Mouse (Mus musculus): ENCODE measurements around the gene Olfr51. TPM values are rescaled to one million over a fixed set of nuclear protein-coding genes. Genes with fewer than 3 reads are reported as not detected.
"Not testable (repeated sequence)": the region's sequence is repeated elsewhere in the genome, so short reads cannot be mapped to it uniquely, and the experiment has no call there.

Olfr51 gene
- polyA plus RNA-seq (2015; fragmentation: Nextera tagmentation; extraction: Ambion mirVana), result not detected in 2 replicates

DNA sequence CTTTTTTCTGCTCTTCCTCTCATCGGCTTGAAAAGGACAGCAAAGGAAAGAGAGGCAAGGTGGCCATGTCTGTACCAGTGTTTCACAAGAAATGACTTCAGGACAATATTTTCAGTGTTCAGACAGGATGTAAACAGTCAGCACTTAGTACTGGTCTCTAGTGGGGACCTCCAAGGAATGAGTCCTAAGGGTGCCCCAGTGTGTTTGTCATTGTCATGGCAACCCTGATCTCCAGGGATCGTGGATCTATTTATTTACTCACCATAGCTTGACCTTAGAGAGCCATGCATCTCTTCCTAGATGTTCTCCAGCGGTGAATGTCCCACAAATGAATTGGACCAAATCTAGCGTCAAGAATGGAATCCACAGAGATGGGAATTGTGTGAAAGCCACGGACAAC, at the start of gene Olfr51:
Gene Olfr51, plus strand, starts transcription at position 301 of the 400 bp plus-strand sequence.
- 85% methylated on average over 5 of the region's 5 CpGs for WGBS
- H3K27ac ChIP-seq (ENCODE audit: low read length), result no peak within 1 kb of the TSS
- H3K27me3 ChIP-seq (replicated peaks; ENCODE audit: control insufficient read depth, insufficient read depth, low read length), result no peaks in the 10 kb centered on the region
- H3K36me3 ChIP-seq (ENCODE audit: control insufficient read depth, insufficient read depth), result no peaks in the 10 kb centered on the region
- H3K4me2 ChIP-seq (ENCODE audit: low read length), result no peak within 1 kb of the TSS
- no peaks in the 10 kb centered on the region for H3K4me1 ChIP-seq (replicated peaks; ENCODE audit: control insufficient read depth, insufficient read depth, low read length)
- no peaks in the 10 kb centered on the region for H3K9me3 ChIP-seq (ENCODE audit: control insufficient read depth, low read length)
- no peak for ATAC-seq
- no peak within 1 kb of the TSS for H3K4me3 ChIP-seq (replicated peaks; ENCODE audit: low read length)
- no peak within 1 kb of the TSS for H3K9ac ChIP-seq (replicated peaks; ENCODE audit: low read depth, low read length)

DNA sequence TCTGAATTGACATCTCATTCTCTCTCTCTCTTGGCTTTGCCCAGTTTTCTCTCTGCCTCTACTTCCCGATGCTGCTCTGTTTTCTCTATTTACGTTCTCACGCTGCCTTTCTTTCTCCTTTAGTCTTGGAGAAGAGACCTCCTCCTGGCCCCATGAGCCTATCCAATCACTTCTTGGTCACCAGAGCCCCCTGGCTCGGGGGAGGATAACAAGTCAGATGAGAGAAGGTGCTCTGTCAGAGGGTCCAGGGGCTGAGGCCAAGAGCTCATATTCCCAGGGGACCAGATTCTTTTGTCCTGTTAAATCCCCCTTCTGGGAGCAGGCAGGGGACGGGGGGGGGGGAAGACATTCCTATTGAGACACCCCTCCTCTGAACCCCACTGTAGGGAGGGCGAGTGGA, 49.7 kb upstream of the Olfr51 start, which contains the start of gene Prop1:
Gene Prop1, minus strand, starts transcription at position 101 of the 400 bp plus-strand sequence.
- no peaks in the 10 kb centered on the region for H3K36me3 ChIP-seq (ENCODE audit: control insufficient read depth, insufficient read depth)
- WGBS, result 57% methylated on average over 6 of the region's 6 CpGs
- H3K27ac ChIP-seq (ENCODE audit: low read length), result no peak within 1 kb of the TSS
- H3K4me3 ChIP-seq (replicated peaks; ENCODE audit: low read length), result no peak within 1 kb of the TSS
- H3K4me1 ChIP-seq (replicated peaks; ENCODE audit: control insufficient read depth, insufficient read depth, low read length), result no peaks in the 10 kb centered on the region
- no peaks in the 10 kb centered on the region for H3K9me3 ChIP-seq (ENCODE audit: control insufficient read depth, low read length)
- ATAC-seq, result no peak
- H3K9ac ChIP-seq (replicated peaks; ENCODE audit: low read depth, low read length), result no peak within 1 kb of the TSS
- H3K27me3 ChIP-seq (replicated peaks; ENCODE audit: control insufficient read depth, insufficient read depth, low read length), result no peaks in the 10 kb centered on the region
- no peak within 1 kb of the TSS for H3K4me2 ChIP-seq (ENCODE audit: low read length)

DNA sequence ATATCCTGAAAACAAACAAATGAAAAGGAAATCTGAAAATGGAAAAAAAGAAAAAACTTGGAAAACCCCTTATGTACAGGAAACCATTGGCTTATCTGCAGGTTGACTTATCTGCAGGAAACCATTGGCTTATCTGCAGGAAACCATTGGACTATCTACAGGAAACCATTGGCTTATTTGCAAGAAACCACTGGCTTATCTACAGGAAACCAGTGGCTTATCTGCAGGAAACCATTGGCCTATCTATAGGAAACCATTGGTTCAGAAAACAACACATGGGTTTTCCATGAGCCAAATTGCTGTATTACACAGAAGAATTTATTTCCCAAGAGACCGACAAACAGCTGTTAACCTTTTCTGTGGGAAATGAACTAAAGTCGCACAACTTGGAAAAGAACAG, 38.5 kb upstream of the Olfr51 start:
- Histone ChIP-seq H3K27ac (ENCODE audit: low read length) (no peak overlapping the region), H3K36me3 (ENCODE audit: control insufficient read depth, insufficient read depth) (no peaks in the 10 kb centered on the region), H3K4me1 (replicated peaks; ENCODE audit: control insufficient read depth, insufficient read depth, low read length) (no peaks in the 10 kb centered on the region), H3K9me3 (ENCODE audit: control insufficient read depth, low read length) (no peaks in the 10 kb centered on the region), H3K4me2 (ENCODE audit: low read length) (no peak overlapping the region), H3K27me3 (replicated peaks; ENCODE audit: control insufficient read depth, insufficient read depth, low read length) (no peaks in the 10 kb centered on the region), H3K9ac (replicated peaks; ENCODE audit: low read depth, low read length) (no peak overlapping the region), H3K4me3 (replicated peaks; ENCODE audit: low read length) (no peak overlapping the region)
- WGBS, result 84% methylated on average over 2 of the region's 2 CpGs
- ATAC-seq, result no peak

DNA sequence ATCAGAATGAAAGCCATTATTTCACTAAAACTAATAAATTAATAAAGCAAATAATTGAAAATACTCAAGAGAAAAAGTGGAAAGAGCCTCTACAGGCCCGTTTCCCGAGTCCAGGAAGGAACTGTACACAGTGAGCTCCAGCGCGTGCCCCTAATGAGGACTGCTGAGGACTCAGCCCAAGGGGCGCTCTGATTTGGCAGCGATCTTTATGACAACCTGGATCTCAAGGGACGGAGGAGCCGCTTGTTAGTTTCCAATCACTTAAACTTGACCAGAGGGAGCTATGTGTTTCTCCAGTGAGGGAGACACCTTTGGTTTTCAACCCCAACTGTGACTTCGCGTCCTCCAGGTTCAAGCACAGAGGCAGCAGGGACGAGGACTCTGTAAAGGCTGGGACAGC, 37.2 kb upstream of the Olfr51 start, which contains the start of gene Olfr1378:
Gene Olfr1378, plus strand, starts transcription at position 301 of the 400 bp plus-strand sequence.
- Histone ChIP-seq H3K9me3 (ENCODE audit: control insufficient read depth, low read length) (no peaks in the 10 kb centered on the region), H3K4me3 (replicated peaks; ENCODE audit: low read length) (no peak within 1 kb of the TSS), H3K4me1 (replicated peaks; ENCODE audit: control insufficient read depth, insufficient read depth, low read length) (no peaks in the 10 kb centered on the region), H3K36me3 (ENCODE audit: control insufficient read depth, insufficient read depth) (no peaks in the 10 kb centered on the region), H3K27me3 (replicated peaks; ENCODE audit: control insufficient read depth, insufficient read depth, low read length) (no peaks in the 10 kb centered on the region), H3K4me2 (ENCODE audit: low read length) (no peak within 1 kb of the TSS), H3K27ac (ENCODE audit: low read length) (no peak within 1 kb of the TSS), H3K9ac (replicated peaks; ENCODE audit: low read depth, low read length) (no peak within 1 kb of the TSS)
- WGBS, result 87% methylated on average over 11 of the region's 11 CpGs
- ATAC-seq, result no peak

DNA sequence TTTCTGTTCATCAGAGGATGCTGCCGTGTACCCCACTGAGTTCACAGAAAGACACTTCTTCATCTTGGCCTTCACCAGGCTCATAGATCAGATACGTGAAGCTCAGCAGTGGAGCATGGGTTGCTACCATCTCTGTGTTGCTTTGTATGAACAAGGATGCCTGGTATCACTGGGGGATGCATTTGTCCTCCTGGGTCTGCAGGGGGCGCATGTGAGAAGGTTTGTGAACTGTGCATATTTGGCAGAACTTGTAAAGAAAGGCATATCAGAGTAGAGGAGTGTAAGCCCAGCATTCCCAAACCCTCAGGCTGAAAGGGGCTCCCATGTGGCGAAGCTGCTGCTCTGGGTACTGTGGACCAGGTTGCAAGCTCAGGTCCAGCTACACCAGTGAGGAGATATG, 26.2 kb upstream of the Olfr51 start:
- H3K36me3 ChIP-seq (ENCODE audit: control insufficient read depth, insufficient read depth), result no peaks in the 10 kb centered on the region
- H3K27ac ChIP-seq (ENCODE audit: low read length), result no peak overlapping the region
- no peaks in the 10 kb centered on the region for H3K9me3 ChIP-seq (ENCODE audit: control insufficient read depth, low read length)
- no peak for ATAC-seq
- 66% methylated on average over 4 of the region's 4 CpGs for WGBS
- no peak overlapping the region for H3K4me2 ChIP-seq (ENCODE audit: low read length)
- H3K4me1 ChIP-seq (replicated peaks; ENCODE audit: control insufficient read depth, insufficient read depth, low read length), result no peaks in the 10 kb centered on the region
- H3K4me3 ChIP-seq (replicated peaks; ENCODE audit: low read length), result no peak overlapping the region
- no peaks in the 10 kb centered on the region for H3K27me3 ChIP-seq (replicated peaks; ENCODE audit: control insufficient read depth, insufficient read depth, low read length)
- no peak overlapping the region for H3K9ac ChIP-seq (replicated peaks; ENCODE audit: low read depth, low read length)

DNA sequence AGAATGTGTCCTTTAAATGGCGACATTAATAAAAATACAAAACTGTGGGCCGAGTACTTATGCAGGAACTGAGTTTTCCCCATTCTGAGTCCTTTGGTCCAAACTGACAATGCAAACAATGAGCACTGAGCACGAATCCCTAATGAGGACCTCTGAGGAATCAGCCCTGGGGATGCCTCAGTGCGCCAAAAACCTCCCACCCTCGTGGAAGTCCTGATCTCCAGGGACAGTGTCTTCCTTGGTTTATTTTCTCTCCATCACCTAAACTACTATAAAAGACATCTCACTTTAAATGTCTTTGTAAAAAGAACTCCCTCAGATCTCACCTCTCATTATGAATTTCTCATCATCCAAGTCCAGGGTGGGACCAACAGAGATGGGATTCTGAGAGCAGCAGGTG, 21.7 kb upstream of the Olfr51 start, which contains the start of gene Olfr1377:
Gene Olfr1377, plus strand, starts transcription at position 301 of the 400 bp plus-strand sequence.
- no peak for ATAC-seq
- Histone ChIP-seq H3K4me1 (replicated peaks; ENCODE audit: control insufficient read depth, insufficient read depth, low read length) (no peaks in the 10 kb centered on the region), H3K27ac (ENCODE audit: low read length) (no peak within 1 kb of the TSS), H3K9ac (replicated peaks; ENCODE audit: low read depth, low read length) (no peak within 1 kb of the TSS), H3K27me3 (replicated peaks; ENCODE audit: control insufficient read depth, insufficient read depth, low read length) (no peaks in the 10 kb centered on the region), H3K36me3 (ENCODE audit: control insufficient read depth, insufficient read depth) (no peaks in the 10 kb centered on the region), H3K9me3 (ENCODE audit: control insufficient read depth, low read length) (no peaks in the 10 kb centered on the region), H3K4me3 (replicated peaks; ENCODE audit: low read length) (no peak within 1 kb of the TSS), H3K4me2 (ENCODE audit: low read length) (no peak within 1 kb of the TSS)
- 56% methylated on average over 5 of the region's 5 CpGs for WGBS

DNA sequence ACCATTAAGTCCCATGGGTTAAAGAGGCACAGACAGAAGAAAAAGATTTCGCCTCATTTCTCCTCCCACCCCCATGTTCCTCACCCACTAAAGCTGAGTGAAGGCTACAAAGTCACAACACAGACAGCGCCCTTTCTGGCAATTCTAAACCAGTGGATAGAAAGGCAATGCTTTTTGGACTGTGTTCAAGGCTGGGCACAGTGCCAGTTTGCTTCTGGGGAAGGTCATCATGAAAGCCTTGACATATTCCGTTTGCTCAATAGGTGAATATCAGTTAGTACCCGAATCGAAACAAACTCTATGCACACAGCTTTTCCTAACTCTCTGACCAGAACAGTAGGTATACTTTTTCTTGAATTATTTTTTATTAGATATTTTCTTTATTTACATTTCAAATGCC, 8.4 kb downstream of the Olfr51 start:
- Histone ChIP-seq H3K27ac (ENCODE audit: low read length) (no peak overlapping the region), H3K9me3 (ENCODE audit: control insufficient read depth, low read length) (no peaks in the 10 kb centered on the region), H3K36me3 (ENCODE audit: control insufficient read depth, insufficient read depth) (no peaks in the 10 kb centered on the region), H3K4me1 (replicated peaks; ENCODE audit: control insufficient read depth, insufficient read depth, low read length) (no peaks in the 10 kb centered on the region), H3K9ac (replicated peaks; ENCODE audit: low read depth, low read length) (no peak overlapping the region), H3K4me3 (replicated peaks; ENCODE audit: low read length) (no peak overlapping the region), H3K4me2 (ENCODE audit: low read length) (no peak overlapping the region), H3K27me3 (replicated peaks; ENCODE audit: control insufficient read depth, insufficient read depth, low read length) (no peaks in the 10 kb centered on the region)
- 62% methylated on average over 5 of the region's 5 CpGs for WGBS
- ATAC-seq, result no peak

DNA sequence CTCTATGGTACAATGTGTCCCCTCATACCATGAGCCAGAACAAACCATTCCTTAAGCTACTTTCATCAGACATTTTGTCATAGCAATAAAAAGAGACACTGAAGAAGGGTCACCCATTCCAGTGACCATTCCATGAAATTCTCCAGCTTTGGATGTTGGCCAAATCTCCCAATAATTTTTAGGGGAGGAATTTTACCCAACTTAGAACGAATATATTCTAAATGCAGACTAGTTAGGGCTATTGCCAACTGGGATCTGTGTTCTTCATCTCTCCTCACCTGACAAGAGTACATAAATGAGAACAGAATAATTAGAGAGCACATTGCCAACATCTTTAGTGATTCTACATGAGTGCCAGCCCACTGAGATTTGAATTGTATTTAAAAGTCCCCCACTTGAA, 10.5 kb downstream of the Olfr51 start, which contains the start of gene Olfr54:
Gene Olfr54, plus strand, starts transcription at position 301 of the 400 bp plus-strand sequence.
- Histone ChIP-seq H3K36me3 (ENCODE audit: control insufficient read depth, insufficient read depth) (no peaks in the 10 kb centered on the region), H3K4me3 (replicated peaks; ENCODE audit: low read length) (no peak within 1 kb of the TSS), H3K27ac (ENCODE audit: low read length) (no peak within 1 kb of the TSS), H3K9me3 (ENCODE audit: control insufficient read depth, low read length) (no peaks in the 10 kb centered on the region), H3K9ac (replicated peaks; ENCODE audit: low read depth, low read length) (no peak within 1 kb of the TSS), H3K4me2 (ENCODE audit: low read length) (no peak within 1 kb of the TSS), H3K27me3 (replicated peaks; ENCODE audit: control insufficient read depth, insufficient read depth, low read length) (no peaks in the 10 kb centered on the region), H3K4me1 (replicated peaks; ENCODE audit: control insufficient read depth, insufficient read depth, low read length) (no peaks in the 10 kb centered on the region)
- no peak for ATAC-seq
- 69% methylated on average over 1 of the region's 1 CpGs for WGBS

DNA sequence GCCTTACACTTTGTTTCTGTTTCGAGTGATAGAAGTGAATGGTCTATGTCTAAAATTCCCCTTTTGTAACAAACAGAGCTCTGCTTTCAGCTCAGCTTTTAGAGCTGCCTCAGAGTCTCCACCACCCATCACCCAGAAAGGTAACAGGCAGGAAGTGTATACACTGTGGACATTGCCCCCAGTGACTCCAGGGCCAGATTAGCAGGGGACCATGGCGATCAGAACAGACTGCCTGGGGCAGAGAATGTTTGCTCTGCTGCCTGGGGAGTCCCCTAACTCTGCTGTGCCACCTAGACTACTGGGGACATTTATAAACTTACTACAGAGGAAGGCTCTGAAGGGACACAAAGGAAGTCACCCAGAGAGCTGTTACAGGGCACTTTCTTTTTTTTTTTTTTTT, 12.9 kb downstream of the Olfr51 start:
- no peaks in the 10 kb centered on the region for H3K27me3 ChIP-seq (replicated peaks; ENCODE audit: control insufficient read depth, insufficient read depth, low read length)
- H3K27ac ChIP-seq (ENCODE audit: low read length), result no peak overlapping the region
- WGBS, result 51% methylated on average over 2 of the region's 2 CpGs
- no peaks in the 10 kb centered on the region for H3K9me3 ChIP-seq (ENCODE audit: control insufficient read depth, low read length)
- no peak overlapping the region for H3K4me2 ChIP-seq (ENCODE audit: low read length)
- no peak overlapping the region for H3K4me3 ChIP-seq (replicated peaks; ENCODE audit: low read length)
- ATAC-seq, result no peak
- no peaks in the 10 kb centered on the region for H3K4me1 ChIP-seq (replicated peaks; ENCODE audit: control insufficient read depth, insufficient read depth, low read length)
- H3K9ac ChIP-seq (replicated peaks; ENCODE audit: low read depth, low read length), result no peak overlapping the region
- H3K36me3 ChIP-seq (ENCODE audit: control insufficient read depth, insufficient read depth), result no peaks in the 10 kb centered on the region

DNA sequence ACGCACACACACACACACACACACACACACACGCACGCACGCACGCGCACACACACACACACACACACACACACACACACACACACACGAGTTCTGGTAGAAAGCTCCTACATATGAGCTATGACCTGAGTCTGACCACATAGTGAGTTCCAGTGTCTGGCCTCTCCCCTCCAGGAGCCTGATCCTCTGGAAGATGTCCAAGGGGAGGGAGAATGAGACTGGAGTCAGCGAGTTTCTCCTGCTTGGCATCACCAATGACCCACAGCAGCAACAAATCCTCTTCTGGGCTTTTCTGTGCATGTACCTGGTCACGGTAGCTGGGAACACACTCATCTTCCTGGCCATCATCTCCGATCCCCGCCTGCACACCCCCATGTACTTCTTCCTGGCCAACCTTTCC, 23.4 kb downstream of the Olfr51 start:
- not testable (repeated sequence) for H3K27ac ChIP-seq (ENCODE audit: low read length); H3K4me2 ChIP-seq (ENCODE audit: low read length); ATAC-seq; H3K9ac ChIP-seq (replicated peaks; ENCODE audit: low read depth, low read length); H3K27me3 ChIP-seq (replicated peaks; ENCODE audit: control insufficient read depth, insufficient read depth, low read length); H3K36me3 ChIP-seq (ENCODE audit: control insufficient read depth, insufficient read depth); H3K4me1 ChIP-seq (replicated peaks; ENCODE audit: control insufficient read depth, insufficient read depth, low read length); H3K9me3 ChIP-seq (ENCODE audit: control insufficient read depth, low read length); H3K4me3 ChIP-seq (replicated peaks; ENCODE audit: low read length)
- WGBS, result 96% methylated on average over 11 of the region's 11 CpGs
